Mouse (Mus musculus) G1E-ER4 (cell line): ENCODE results near the gene Il17f. TPM values are rescaled to one million over a fixed set of nuclear protein-coding genes. Genes with fewer than 3 reads are reported as not detected.

Experiments
- GATA1 ChIP-seq: IDR thresholded peaks from one replicate; pipeline ENCODE4 v1.8.0; 2012; ENCODE audit warnings: low read length, inconsistent platforms
- polyA plus RNA-seq: library from polyadenylated mRNA; stranded (reverse); fragments of >175 nt; gene quantifications from 2 replicates; pipeline ENCODE4 v1.2.3, GENCODE M21; 2012

Gene Il17f
- polyA plus RNA-seq, 1 experiment, result not detected

GRCm38 (mm10) chr1:20801275-20801674 lies 10.9 kb upstream of the Il17f start:
- no peak for TF ChIP-seq GATA1

DNA sequence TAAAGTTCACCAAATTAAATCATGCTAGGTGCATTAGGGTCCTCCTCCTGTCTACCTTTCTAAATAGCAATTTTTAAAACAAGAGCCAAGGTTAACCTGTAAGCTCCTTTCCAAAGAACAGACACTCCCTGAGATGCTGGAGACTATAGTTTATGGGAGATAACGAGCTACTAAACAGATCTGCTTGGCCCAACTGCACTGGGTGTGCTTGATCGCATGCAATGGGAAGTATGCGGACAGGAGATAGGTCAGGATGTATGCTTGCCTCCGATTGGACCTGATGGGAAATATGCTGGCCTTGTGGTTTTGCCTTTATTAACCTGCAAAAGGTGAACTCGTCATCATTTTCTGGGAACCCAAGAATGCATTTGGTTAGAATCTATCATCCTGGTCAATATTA lies 4.8 kb upstream of the Il17f start:
- TF ChIP-seq GATA1, result no peak

GRCm38 (mm10) chr1:20794760-20795159 lies 4.3 kb upstream of the Il17f start:
- TF ChIP-seq GATA1, result no peak

- no peak for TF ChIP-seq GATA1
These were observed 997 bp upstream of the Il17f start for GRCm38 (mm10) chr1:20791414-20791813.

DNA sequence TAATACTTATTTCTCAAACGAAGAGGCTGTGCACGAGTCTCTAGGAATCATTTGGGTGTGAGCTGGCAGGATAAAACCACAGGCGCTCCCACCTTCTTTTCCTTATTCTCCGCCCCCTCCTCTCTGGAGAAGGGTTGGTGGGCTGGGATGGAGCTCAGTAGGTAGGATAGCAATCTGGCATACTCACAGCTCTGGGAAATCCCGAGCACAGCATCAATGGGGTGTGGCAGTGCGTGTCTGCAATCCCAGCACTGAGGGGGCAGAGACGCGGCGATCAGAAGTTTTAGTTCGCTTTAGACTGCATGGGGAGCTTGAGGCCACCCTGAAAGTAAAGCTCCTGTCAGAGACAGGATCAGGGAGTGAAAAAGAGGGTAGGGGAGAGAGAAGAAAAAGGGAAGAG lies 2.0 kb downstream of the Il17f start:
- TF ChIP-seq GATA1, result no peak

DNA sequence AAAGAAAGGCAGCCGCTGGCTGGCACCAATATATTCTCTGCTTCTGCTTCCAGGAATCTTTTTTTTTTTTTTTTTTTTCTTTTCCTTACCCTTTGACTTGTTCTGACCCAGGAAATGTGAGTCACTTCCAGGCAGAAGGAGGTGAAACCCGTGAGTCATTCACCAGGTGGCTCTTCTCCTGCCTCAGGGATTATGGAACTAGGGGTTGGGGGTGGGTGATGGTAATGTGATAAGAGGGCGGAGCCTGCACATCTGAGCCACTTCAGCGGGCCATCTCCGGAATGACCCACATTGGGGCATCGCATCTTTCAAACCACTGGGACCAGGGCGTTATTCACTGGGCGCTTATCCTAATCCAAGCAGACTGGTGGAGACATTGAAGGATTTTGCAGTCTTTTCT lies 3.4 kb downstream of the Il17f start:
- no peak for TF ChIP-seq GATA1

- no peak for TF ChIP-seq GATA1
These were observed 12.1 kb downstream of the Il17f start for GRCm38 (mm10) chr1:20778366-20778765.

DNA sequence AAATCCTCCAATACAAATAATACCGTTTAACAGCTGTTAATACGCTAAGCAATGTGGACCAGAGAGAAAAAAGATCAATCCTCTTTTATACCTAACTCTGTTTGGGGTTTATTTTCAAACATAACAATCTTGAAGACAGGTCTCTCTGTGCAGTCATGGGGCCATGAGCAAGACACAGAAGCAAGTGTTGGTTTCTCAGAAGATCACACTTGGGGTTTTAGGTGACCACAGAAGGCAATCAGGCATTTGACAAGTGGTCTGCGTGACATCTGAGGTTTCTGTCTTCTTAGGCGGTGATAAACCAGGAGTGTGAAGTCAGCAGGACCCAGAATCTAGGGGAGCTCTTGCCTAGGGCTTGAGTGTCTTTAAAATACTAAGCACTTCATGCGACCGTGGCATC lies 23.9 kb downstream of the Il17f start:
- no peak for TF ChIP-seq GATA1

DNA sequence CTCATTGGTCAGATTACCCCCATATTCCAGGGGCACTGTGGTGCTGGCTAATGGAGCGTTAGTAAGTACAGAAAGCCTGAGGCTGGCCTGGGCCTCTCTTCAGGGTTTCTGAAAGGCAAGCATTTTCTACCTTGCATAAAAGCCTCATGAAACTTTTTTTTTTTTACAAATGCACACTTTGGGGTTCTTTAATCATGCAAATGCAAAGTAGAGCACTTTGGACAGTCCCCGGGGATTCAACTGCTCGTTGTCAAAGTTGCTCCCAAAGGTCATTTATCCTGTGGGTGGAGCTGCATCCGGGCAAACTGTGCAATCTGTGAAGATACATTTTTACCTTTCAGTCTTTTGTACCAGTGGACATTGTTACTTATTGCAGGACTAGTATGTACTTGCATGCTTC lies 29.0 kb downstream of the Il17f start:
- no peak for TF ChIP-seq GATA1

DNA sequence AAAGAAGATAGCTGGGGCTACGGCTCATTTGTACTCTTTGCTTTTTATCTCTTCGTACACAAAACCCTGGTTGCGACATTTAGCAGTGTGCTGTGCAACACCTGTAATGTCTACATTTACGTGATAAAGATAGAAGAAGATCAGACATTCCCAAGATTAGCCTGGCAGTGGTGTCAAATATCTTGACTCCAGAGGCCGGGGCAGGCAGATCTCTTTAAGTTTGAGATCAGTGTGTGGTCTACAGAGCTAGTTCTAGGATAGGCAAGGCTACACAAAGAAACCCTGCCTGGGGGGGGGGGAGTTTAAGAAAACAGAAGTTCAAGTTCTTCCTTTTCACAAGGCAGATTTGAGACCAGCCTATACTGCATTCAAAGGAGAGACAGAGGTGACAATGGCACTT lies 30.1 kb downstream of the Il17f start:
- no peak for TF ChIP-seq GATA1

DNA sequence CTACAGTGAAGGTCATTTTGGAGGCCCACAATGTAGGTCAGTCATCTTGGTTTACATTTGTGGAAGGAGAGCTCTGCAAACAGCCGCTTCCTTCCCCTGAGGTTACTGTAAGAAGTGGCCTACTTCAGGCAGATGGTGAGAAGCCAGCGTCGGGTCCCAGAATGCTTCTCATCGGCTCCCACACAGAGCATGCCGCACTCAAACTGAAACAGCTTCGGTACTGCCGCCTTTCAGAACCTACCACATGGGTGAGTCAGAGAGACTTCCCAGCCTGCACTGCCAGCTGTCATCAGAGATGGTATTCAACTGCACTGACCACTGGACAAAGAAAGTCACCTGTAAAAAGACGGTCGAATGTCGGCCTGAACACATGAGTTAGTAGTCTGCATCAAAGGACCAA lies 30.6 kb downstream of the Il17f start:
- TF ChIP-seq GATA1, result no peak

DNA sequence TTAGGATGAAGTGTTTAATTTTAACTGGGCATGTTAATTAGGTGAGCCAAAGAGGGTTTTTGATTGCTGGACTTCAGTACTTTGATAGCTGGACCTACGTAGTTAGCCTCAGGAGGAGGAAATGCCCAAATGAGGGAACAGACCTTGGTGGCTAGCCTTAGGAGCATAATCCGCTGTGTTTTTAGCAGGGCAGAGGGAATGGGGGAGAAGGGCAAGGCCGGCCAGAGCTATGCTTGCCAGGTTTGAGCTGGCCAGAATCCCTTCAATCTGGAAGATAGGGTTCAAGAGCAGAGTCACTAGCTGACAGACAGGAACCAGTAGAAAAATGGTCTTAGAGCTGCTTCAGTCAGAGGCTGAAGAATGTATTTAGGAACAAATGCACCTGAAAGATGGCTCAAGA lies 32.8 kb downstream of the Il17f start:
- no peak for TF ChIP-seq GATA1

DNA sequence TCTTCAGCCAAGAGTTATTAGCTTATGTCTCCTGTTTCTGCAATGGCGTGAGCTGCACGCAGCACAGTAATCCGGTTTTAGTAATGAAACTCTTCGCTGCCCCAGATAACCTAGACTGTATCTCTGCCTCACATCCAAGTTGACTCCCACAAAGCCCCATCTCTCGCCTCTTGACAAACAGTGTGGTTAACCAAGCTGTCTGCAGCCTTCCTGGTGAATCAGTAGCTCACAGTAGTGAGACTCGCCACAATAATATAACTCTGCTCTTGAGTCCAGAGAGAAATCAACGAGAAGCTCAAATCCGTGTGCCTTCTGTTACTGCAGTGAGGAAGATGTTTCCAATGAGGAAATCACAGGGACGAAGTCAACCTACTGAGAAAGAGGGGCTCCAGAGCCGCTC lies 36.0 kb downstream of the Il17f start:
- no peak for TF ChIP-seq GATA1

GRCm38 (mm10) chr1:20740496-20740998 lies 49.9 kb downstream of the Il17f start:
- TF ChIP-seq GATA1, result no peak

DNA sequence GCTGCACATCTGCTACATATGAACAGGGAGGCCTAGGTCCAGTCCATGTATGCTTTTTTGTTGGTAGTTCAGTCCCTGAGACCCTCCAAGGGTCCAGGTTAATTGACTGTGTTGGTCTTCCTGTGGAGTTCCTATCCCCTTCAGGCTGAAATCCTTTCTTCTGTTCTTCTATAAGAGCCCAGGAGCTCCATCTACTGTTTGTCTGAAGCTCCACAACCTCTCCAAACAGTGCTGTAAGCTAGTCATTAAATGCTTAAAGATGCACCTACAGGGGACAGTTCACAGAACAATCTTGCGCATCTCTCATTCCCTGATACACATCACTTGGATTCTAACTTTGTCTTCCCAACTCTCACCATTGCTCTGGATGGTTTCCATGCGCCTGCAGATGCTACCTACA lies 51.9 kb downstream of the Il17f start:
- TF ChIP-seq GATA1, result no peak

GRCm38 (mm10) chr1:20736572-20736971 lies 53.8 kb downstream of the Il17f start:
- TF ChIP-seq GATA1, result no peak

- TF ChIP-seq GATA1, result no peak
These were observed 59.5 kb downstream of the Il17f start, which contains the start of gene Il17a for GRCm38 (mm10) chr1:20730903-20731302. Il17a (plus strand) TSS chr1:20730905.

Other genes starting within 250 kb of the Il17f start
- not detected in 2 replicates for gene Pkhd1, start 172.6 kb downstream of the Il17f start, polyA plus RNA-seq
- gene Il17a, start 59.7 kb downstream of the Il17f start, polyA plus RNA-seq, result not detected in 2 replicates
- gene Mcm3, start 29.7 kb upstream of the Il17f start, polyA plus RNA-seq, result 63.3 and 106 TPM in 2 replicates
- gene Paqr8, start 100.0 kb upstream of the Il17f start, polyA plus RNA-seq, result 0.02 and 0.08 TPM in 2 replicates
- not detected in 2 replicates for gene Efhc1, start 161.0 kb upstream of the Il17f start, polyA plus RNA-seq